Mouse (Mus musculus) intestine, embryonic 14.5 days (tissue): ENCODE measurements at regions not wholly inside any gene's neighbourhood (a gene's known extent, or its start where the extent isn't known, plus 50 kb on each side); places are given as distances from the start of the nearest gene placed in this dataset.

Experiments
- ATAC-seq: fragments of 200-750 bp; cut with Nextera tagmentation; replicated peaks from 2 replicates; pipeline ENCODE4 v1.8.0; 2017; ENCODE audit warnings: low read depth, moderate number of reproducible peaks, moderate TSS enrichment, moderate library complexity; ENCODE audit not compliant: low FRiP score, low TSS enrichment
- DNase-seq: peaks from one replicate; pipeline ENCODE4 v3.0.0-alpha.2; 2018; ENCODE audit warnings: low spot score
- H3K27ac ChIP-seq: fragments of 300-500 bp; sonication (generic); 2 replicates; pipeline ENCODE4 v1.5.1; 2014; ENCODE audit warnings: low read depth, mild to moderate bottlenecking, control low read depth
- H3K27me3 ChIP-seq: fragments of 300-500 bp; sonication (generic); replicated peaks from 2 replicates; pipeline ENCODE4 v1.6.1; 2014; ENCODE audit warnings: low read length, control low read depth; ENCODE audit not compliant: control insufficient read depth, insufficient read depth
- H3K36me3 ChIP-seq: fragments of 300-500 bp; sonication (generic); 2 replicates; pipeline ENCODE4 v1.6.1; 2014; ENCODE audit warnings: low read length, control low read depth; ENCODE audit not compliant: control insufficient read depth, insufficient read depth
- H3K4me1 ChIP-seq: fragments of 300-500 bp; sonication (generic); replicated peaks from 2 replicates; pipeline ENCODE4 v1.6.1; 2014; ENCODE audit warnings: low read length, control low read depth, mixed read lengths; ENCODE audit not compliant: control insufficient read depth, insufficient read depth
- H3K4me2 ChIP-seq: fragments of 300-500 bp; sonication (generic); 2 replicates; pipeline ENCODE4 v1.6.1; 2014; ENCODE audit warnings: low read length
- H3K4me3 ChIP-seq: fragments of 300-500 bp; sonication (generic); 2 replicates; pipeline ENCODE4 v1.5.1; 2014; ENCODE audit warnings: low read depth, low read length, control low read depth, mixed read lengths
- H3K9ac ChIP-seq: fragments of 300-500 bp; sonication (generic); 2 replicates; pipeline ENCODE4 v1.6.1; 2014; ENCODE audit warnings: mild to moderate bottlenecking, low read length
- H3K9me3 ChIP-seq: fragments of 300-500 bp; sonication (generic); 2 replicates; pipeline ENCODE4 v1.6.1; 2016; ENCODE audit warnings: low read length, control low read depth; ENCODE audit not compliant: control insufficient read depth
- WGBS: fragments of 180-500 bp; shearing (Covaris S2); extraction: QIAGEN DNeasy Blood & Tissue Kit; methylation state at CpG from one replicate; pipeline ENCODE4 v1.1.7; 2014; 5-methylcytosine and 5-hydroxymethylcytosine counted together

DNA sequence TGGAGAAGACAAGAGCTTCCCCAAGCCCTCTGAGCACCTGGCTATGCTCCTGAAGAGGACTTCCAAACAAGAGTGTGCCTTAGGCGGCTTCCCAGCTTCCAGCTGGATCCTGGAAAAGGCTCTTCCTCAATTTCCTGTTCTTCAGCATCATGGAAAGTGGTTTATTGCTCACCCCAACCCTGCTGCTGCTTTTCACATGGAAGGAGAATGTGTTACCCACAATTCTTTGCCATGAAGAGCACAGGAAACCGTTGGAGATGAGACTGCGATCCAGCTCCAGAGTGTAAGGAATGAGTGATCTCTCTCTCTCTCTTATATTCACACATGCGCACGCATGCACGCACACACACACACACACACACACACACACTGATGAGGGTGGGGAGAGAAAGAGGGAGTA lies 150.6 kb upstream of the Gm5148 start:
- Histone ChIP-seq H3K4me2 (no peak overlapping the region), H3K27ac (peak overlapping the region; percentile 92), H3K27me3 (no peaks in the 10 kb centered on the region), H3K9ac (no peak overlapping the region), H3K9me3 (no peaks in the 10 kb centered on the region), H3K4me1 (peaks cover 18% of the 10 kb centered on the region), H3K36me3 (no peaks in the 10 kb centered on the region), H3K4me3 (no peak overlapping the region)
- DNase-seq (no peak), ATAC-seq (0 out of 2 replicates have a peak, but pooled peaks have one; percentile 23)
- 51% methylated on average over 6 of the region's 6 CpGs for WGBS

DNA sequence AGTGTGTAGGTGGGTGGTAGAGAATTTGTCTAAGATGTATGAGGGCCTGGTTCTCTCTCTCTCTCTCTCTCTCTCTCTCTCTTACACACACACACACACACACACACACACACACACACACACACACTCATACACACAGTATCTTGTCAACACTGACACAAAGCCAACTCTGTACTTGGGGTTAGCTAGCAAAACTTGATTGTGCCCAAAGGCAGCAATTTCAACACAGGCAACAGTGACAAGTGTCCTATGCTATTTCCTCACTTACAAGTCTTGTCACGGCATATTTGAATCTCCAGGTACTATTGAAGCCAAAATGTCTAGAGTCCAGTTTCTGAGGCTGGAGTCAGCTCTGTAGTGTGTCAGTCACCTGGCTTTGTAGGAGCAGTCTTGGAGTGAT lies 150.1 kb upstream of the Gm5148 start:
- no peak for ATAC-seq
- Histone ChIP-seq H3K9ac (no peak overlapping the region), H3K27ac (peak overlapping the region; percentile 92), H3K27me3 (no peaks in the 10 kb centered on the region), H3K4me2 (no peak overlapping the region), H3K36me3 (no peaks in the 10 kb centered on the region), H3K4me3 (no peak overlapping the region), H3K9me3 (no peaks in the 10 kb centered on the region), H3K4me1 (peaks cover 18% of the 10 kb centered on the region)
- no peak for DNase-seq
- 81% methylated on average over 1 of the region's 1 CpGs for WGBS

DNA sequence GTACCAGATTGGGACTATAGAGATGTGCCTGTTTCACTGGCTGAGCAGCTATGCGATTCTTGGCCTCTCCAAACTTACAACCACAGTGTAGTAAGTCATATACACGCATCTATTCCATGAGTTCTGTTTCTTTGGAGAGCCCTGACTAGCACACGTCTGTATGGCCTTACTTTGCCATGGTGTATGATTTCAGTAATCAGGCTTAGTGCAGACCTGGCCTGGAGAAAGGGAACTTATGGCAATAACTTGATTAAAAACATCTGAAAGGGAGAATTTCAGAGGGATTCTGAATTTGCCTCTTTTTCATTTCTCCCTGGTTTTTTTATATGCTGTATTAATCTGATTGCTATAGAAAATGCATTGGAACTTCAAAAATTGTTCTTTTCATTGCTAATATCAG lies 148.0 kb upstream of the Gm5148 start:
- no peak overlapping the region for H3K4me2 ChIP-seq
- ATAC-seq = no peak
- no peaks in the 10 kb centered on the region for H3K9me3 ChIP-seq
- H3K4me1 ChIP-seq = peaks cover 25% of the 10 kb centered on the region
- no peak overlapping the region for H3K4me3 ChIP-seq
- H3K27me3 ChIP-seq = no peaks in the 10 kb centered on the region
- H3K36me3 ChIP-seq = no peaks in the 10 kb centered on the region
- no peak overlapping the region for H3K9ac ChIP-seq
- no peak overlapping the region for H3K27ac ChIP-seq
- DNase-seq = no peak
- 88% methylated on average over 3 of the region's 3 CpGs for WGBS

DNA sequence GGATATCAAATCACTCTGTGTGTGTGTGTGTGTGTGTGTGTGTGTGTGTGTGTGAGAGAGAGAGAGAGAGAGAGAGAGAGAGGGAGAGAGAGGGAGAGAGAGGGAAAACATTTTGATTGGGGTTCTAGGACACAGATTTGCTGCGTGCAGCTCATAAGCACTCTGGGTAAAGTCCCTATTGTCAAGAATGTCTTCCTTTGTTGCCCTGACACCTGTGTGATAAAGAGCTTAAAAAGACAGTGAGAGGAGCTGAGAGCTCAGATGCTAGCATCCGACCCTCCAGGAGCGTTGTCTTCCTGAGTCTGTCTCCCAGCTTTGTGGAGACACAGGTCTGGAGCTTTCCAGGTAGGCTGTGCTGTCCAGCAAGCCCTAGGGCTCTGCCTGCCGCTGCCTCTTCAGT lies 146.8 kb upstream of the Gm5148 start:
- DNase-seq (no peak), ATAC-seq (no peak)
- peaks cover 21% of the 10 kb centered on the region for H3K4me1 ChIP-seq
- WGBS = 65% methylated on average over 4 of the region's 4 CpGs
- H3K4me2 ChIP-seq = no peak overlapping the region
- no peak overlapping the region for H3K4me3 ChIP-seq
- no peaks in the 10 kb centered on the region for H3K27me3 ChIP-seq
- no peaks in the 10 kb centered on the region for H3K36me3 ChIP-seq
- no peak overlapping the region for H3K27ac ChIP-seq
- no peak overlapping the region for H3K9ac ChIP-seq
- no peaks in the 10 kb centered on the region for H3K9me3 ChIP-seq

DNA sequence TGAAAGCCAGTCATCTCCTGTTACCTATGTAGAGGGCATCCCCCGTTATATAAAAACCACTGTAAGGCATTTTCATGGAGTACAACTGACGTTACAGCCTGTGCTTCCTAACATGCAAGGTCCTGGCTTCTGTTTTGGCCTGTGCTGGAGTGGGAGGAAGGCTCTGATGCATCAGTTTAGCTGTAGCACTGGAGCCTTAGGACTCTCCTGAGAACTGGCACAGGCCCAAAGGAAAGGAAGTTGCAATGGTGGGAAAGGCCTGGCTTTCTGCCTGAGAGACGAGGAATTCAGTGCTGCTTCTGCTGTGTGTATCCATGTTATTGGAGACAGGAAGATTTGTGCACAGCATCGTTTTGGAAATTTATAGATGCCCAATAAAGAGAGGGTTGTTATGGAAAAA lies 144.2 kb upstream of the Gm5148 start:
- 45% methylated on average over 4 of the region's 4 CpGs for WGBS
- Histone ChIP-seq H3K27ac (no peak overlapping the region), H3K27me3 (no peaks in the 10 kb centered on the region), H3K4me3 (no peak overlapping the region), H3K9me3 (no peaks in the 10 kb centered on the region), H3K9ac (no peak overlapping the region), H3K36me3 (no peaks in the 10 kb centered on the region), H3K4me1 (0 out of 2 replicates have a peak, but pooled peaks cover 8% of the 10 kb centered on the region), H3K4me2 (no peak overlapping the region)
- no peak for DNase-seq
- ATAC-seq = no peak

DNA sequence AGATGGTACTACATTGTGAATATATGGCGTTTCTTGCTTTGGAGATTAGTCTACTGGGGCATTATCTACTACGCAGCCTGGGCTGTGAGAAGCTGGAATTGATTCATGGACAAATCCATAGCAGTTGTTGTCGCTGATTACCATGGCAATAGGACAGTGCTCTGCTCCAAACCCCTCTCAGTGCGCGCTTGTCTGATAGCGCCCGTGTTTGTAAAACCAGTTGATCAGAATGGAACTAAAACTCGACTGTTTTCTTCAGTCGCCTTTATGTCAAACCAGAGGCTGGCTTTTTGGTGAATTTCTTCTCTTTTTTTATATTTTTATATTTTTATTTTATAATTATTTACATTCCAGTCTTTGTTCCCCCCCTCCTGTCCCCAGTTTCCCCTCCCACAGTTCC lies 138.5 kb upstream of the Gm5148 start:
- no peak for ATAC-seq
- WGBS = 90% methylated on average over 9 of the region's 9 CpGs

DNA sequence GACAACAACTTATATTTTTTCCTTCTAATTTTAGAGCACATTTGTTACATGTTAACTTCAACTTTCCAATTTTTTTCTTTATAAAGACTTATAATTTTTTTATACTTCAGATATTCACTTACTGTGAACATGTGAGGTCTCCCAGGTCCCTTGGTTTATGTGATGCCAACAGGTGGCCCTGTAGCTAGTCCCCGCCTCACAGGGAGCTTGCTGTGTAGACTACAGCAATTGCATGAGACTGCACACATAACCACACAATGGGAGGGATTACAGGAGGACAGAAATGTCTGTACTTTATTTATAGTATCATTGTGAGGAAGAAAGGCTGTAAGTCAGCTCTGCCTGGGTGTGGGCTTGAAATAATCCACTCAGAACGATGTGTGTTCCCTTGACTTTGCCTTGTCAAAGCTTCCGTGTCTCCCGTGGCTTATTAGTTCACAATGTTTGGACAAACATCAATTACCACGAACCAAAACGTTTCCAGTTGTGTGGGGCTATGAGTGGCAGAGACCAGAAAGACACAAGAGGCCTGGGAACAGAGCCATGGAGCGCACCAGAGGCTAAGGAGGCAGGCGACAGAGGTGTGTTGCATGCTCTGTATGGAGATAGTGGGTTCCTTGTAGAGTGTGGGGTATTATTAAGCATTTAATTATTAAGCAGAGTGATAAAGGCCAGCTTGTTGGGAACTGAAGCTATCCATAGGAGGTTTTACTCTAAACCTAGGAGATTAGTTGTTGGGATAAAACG lies 136.6 kb upstream of the Gm5148 start:
- Histone ChIP-seq H3K27me3 (no peaks in the 10 kb centered on the region), H3K36me3 (no peaks in the 10 kb centered on the region), H3K9ac (no peak overlapping the region), H3K27ac (no peak overlapping the region), H3K4me3 (no peak overlapping the region), H3K4me2 (no peak overlapping the region), H3K9me3 (no peaks in the 10 kb centered on the region), H3K4me1 (peaks cover 3% of the 10 kb centered on the region; the same call in 1 of the 2 replicates)
- ATAC-seq (no peak), DNase-seq (no peak)
- WGBS = 52% methylated on average over 9 of the region's 9 CpGs

More for the DNA sequence above, 138.5 kb upstream of the Gm5148 start:
- Histone ChIP-seq H3K9me3 (no peaks in the 10 kb centered on the region), H3K9ac (no peak overlapping the region), H3K4me2 (no peak overlapping the region), H3K27me3 (no peaks in the 10 kb centered on the region), H3K27ac (no peak overlapping the region), H3K36me3 (no peaks in the 10 kb centered on the region), H3K4me1 (peaks cover 3% of the 10 kb centered on the region; the same call in 1 of the 2 replicates), H3K4me3 (no peak overlapping the region)
- no peak for DNase-seq

DNA sequence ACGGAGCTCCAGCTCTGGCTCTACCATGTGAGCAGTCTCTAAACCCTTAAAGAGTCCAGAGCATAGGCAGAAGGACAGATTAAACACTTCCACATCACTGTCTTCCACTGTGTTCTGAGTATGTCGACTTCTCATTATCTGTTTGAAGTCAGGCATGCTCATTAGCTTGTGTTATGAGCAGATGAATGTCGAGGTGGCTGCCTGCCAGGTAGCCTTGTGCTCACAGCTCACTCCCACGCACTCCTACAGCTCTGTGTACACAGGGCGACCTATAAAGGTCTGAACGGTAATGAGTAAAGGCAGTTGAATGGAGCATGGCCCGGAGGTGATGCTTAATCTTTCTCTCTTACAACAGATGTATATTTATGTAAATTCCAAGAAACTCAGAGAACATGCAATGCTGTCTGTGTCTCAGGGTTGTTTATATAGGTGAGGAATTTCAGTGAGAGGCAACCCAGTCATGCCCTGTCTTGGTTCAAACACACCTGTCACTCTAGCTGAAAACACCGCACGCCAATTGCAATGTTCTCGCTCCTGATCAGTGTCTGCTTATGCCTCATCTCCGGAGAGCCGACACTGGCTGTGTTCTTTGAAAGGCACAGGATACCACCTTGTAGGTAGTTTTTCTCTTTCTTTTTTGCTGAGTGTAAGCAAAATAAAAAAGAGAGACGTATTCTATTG lies 135.9 kb upstream of the Gm5148 start:
- no peak overlapping the region for H3K4me2 ChIP-seq
- peaks cover 3% of the 10 kb centered on the region; the same call in 1 of the 2 replicates for H3K4me1 ChIP-seq
- no peak overlapping the region for H3K4me3 ChIP-seq
- no peaks in the 10 kb centered on the region for H3K9me3 ChIP-seq
- no peaks in the 10 kb centered on the region for H3K36me3 ChIP-seq
- no peak for DNase-seq
- 31% methylated on average over 13 of the region's 13 CpGs for WGBS
- H3K27ac ChIP-seq = no peak overlapping the region
- no peak overlapping the region for H3K9ac ChIP-seq
- peak; percentile 60; the same call in 1 of the 2 replicates for ATAC-seq
- H3K27me3 ChIP-seq = no peaks in the 10 kb centered on the region
